21 mouse cellular contexts compared by ENCODE assay signal in genomic region chr15:102141120-102141519, GRCm38 (mm10). TPM values are rescaled to one million over a fixed set of nuclear protein-coding genes. Genes with fewer than 3 reads are reported as not detected.
DNase-seq lines count a peak whose midpoint lies in the region; TF ChIP-seq lines count a peak whose summit lies in the region.
"Had no signal": no experiment of that assay in that cellular context is flagged by ENCODE, and none has a peak within 500 bp of the region (broad histone marks: within the 10 kb centered on the region; RNA-seq: fewer than 3 reads in every experiment).

No protein-coding gene starts in this region.

- TF ChIP-seq POLR2A in CH12.LX (IDR thresholded peaks at IDR 0.05; ENCODE audit: low read depth, low read length) (no peak), MEL (IDR thresholded peaks at IDR 0.05; ENCODE audit: control insufficient read depth in 1 of 2, insufficient read depth in 1 of 2, low read depth in 1 of 2, low read length in 2 of 2, poor library complexity in 1 of 2) (no peak)

- H3K9ac ChIP-seq in CH12.LX (ENCODE audit: insufficient read depth, low read depth) (no peak overlapping the region), MEL (ENCODE audit: control insufficient read depth, low read depth, low read length, poor library complexity, severe bottlenecking) (no peak overlapping the region)

- no peaks in the 10 kb centered on the region for H3K9me3 ChIP-seq in CH12.LX (replicated peaks; ENCODE audit: low read length)
- no peaks in the 10 kb centered on the region for H3K9me3 ChIP-seq in MEL (replicated peaks; ENCODE audit: insufficient read depth, low read length)
- H3K9me3 ChIP-seq: G1E had no signal

- H3K27ac ChIP-seq in CH12.LX (ENCODE audit: insufficient read depth, low read depth) = no peak overlapping the region
- no peak overlapping the region for H3K27ac ChIP-seq in MEL (ENCODE audit: control insufficient read depth, low read depth, low read length)

- H3K27me3 ChIP-seq in CH12.LX (replicated peaks) = peaks cover 48% of the 10 kb centered on the region
- H3K27me3 ChIP-seq in MEL (ENCODE audit: control insufficient read depth in 1 of 2, insufficient read depth in 2 of 2, low read length in 2 of 2) = no peaks in the 10 kb centered on the region
- H3K27me3 ChIP-seq: Patski had no signal

- no peak overlapping the region for H3K4me3 ChIP-seq in CH12.LX (replicated peaks in 1 of 3; ENCODE audit: low read depth in 2 of 3, low read length in 2 of 3, poor library complexity in 1 of 3)
- H3K4me3 ChIP-seq in MEL (ENCODE audit: control insufficient read depth in 1 of 2, insufficient read depth in 1 of 2, low read depth in 2 of 2, low read length in 2 of 2) = no peak overlapping the region

- no peak overlapping the region for H3K4me2 ChIP-seq in CH12.LX (ENCODE audit: insufficient read depth, low read depth, poor library complexity, severe bottlenecking)

- DNase-seq in 3T3-L1 (ENCODE audit: low read depth, low spot score) = peak; percentile 43
- DNase-seq in CH12.LX (ENCODE audit: extremely low read depth) = no peak
- DNase-seq in MEL (ENCODE audit: low read depth, low spot score) = no peak
- DNase-seq in kidney, postnatal 36 days = no peak
- no peak for DNase-seq in left cerebral cortex, postnatal 4 days
- no peak for DNase-seq in heart, adult 8-10 months (ENCODE audit: low spot score)
- DNase-seq: adrenal gland, adult 2 months; adrenal gland, adult 8-10 months; adrenal gland, postnatal 10 days; adrenal gland, postnatal 14 days; adrenal gland, postnatal 25 days; adrenal gland, postnatal 36 days; B cell, adult 2 months; cerebellum, adult 11 months; cerebellum, adult 11-12 months; cerebellum, adult 18-20 months; cerebellum, adult 2 months; cerebellum, adult 8-10 months; cerebellum, adult 9-10 months had no signal

- dilution Hi-C loops in CH12.LX (cut with MboI; ENCODE audit: extremely low pct_ligation_motif_present, extremely low pct_unique_long_range_greater_than_20kb, low sequenced_read_pairs) = no loop called here

- TF ChIP-seq CTCF in CH12.LX (conservative IDR thresholded peaks at IDR 0.05 in 1 of 2, IDR thresholded peaks at IDR 0.05 in 1 of 2; ENCODE audit: low read depth in 2 of 2, low read length in 2 of 2) (no peak), MEL (IDR thresholded peaks at IDR 0.05 in 2 of 3, conservative IDR thresholded peaks at IDR 0.05 in 1 of 3; ENCODE audit: control insufficient read depth in 1 of 3, insufficient read depth in 1 of 3, low read depth in 2 of 3, low read length in 3 of 3, poor library complexity in 1 of 3, severe bottlenecking in 1 of 3) (no peak)

- H3K36me3 ChIP-seq in CH12.LX (replicated peaks in 1 of 2; ENCODE audit: control insufficient read depth in 1 of 2, insufficient read depth in 1 of 2, low read length in 1 of 2) (no peaks in the 10 kb centered on the region), MEL (ENCODE audit: control insufficient read depth in 1 of 2, insufficient read depth in 2 of 2, low read length in 2 of 2) (peaks cover 0 to 15% of the 10 kb centered on the region in 2 experiments; a peak in 2 of 4 replicates)
- H3K36me3 ChIP-seq: G1E had no signal

- in situ Hi-C loops in CH12.LX (cut with MboI; ENCODE audit: low pct_ligation_motif_present, low pct_unique_long_range_greater_than_20kb, low sequenced_read_pairs) = no loop called here

- intact Hi-C loops in left cerebral cortex, postnatal 4 days (cut with DNase I) = no loop called here

- no peak for TF ChIP-seq EP300 in CH12.LX (IDR thresholded peaks at IDR 0.05; ENCODE audit: low read length)
- TF ChIP-seq EP300 in MEL (IDR thresholded peaks at IDR 0.05; ENCODE audit: low read depth in 1 of 2, low read length in 2 of 2) = no peak

- TF ChIP-seq RAD21 in CH12.LX (IDR thresholded peaks at IDR 0.05; ENCODE audit: low read depth, low read length) (no peak), MEL (IDR thresholded peaks at IDR 0.05; ENCODE audit: low read depth, low read length) (no peak)

- H3K4me1 ChIP-seq in CH12.LX (ENCODE audit: control insufficient read depth in 1 of 2, insufficient read depth in 2 of 2) (peaks cover 0 to 13% of the 10 kb centered on the region in 2 experiments; a peak in 2 of 4 replicates), MEL (ENCODE audit: control insufficient read depth in 1 of 2, insufficient read depth in 2 of 2, low read length in 2 of 2) (peaks cover 12 to 14% of the 10 kb centered on the region in 2 experiments)

- H3K79me2 ChIP-seq in CH12.LX (replicated peaks; ENCODE audit: control insufficient read depth, extremely low read depth, insufficient read depth, poor library complexity, severe bottlenecking) = no peaks in the 10 kb centered on the region
- no peaks in the 10 kb centered on the region; the same call in 1 of the 2 replicates for H3K79me2 ChIP-seq in MEL (ENCODE audit: control insufficient read depth, insufficient read depth, low read length, poor library complexity)

TF ChIP-seq in CH12.LX, 34 proteins besides CTCF, POLR2A, EP300 and RAD21:
- TF ChIP-seq ETS1 (conservative IDR thresholded peaks at IDR 0.05; ENCODE audit: low read depth, low read length) (no peak), MEF2A (IDR thresholded peaks at IDR 0.05; ENCODE audit: borderline replicate concordance, low read depth, low read length) (no peak), CHD1 (IDR thresholded peaks at IDR 0.05; ENCODE audit: low read depth, low read length) (no peak), JUN (IDR thresholded peaks at IDR 0.05; ENCODE audit: insufficient read depth, low read depth, low read length) (no peak), USF1 (IDR thresholded peaks at IDR 0.05; ENCODE audit: low read depth, low read length) (no peak), ZMIZ1 (IDR thresholded peaks at IDR 0.05; ENCODE audit: low read depth, low read length) (no peak), ZNF384 (IDR thresholded peaks at IDR 0.05; ENCODE audit: low read depth, low read length) (peak; percentile 55; the same call in 1 of the 2 replicates)

TF ChIP-seq in MEL, 35 proteins besides CTCF, POLR2A, EP300 and RAD21:
- no peak for TF ChIP-seq MAFK (IDR thresholded peaks at IDR 0.05; ENCODE audit: borderline replicate concordance, low read depth, low read length)
- TF ChIP-seq ZNF384 (IDR thresholded peaks at IDR 0.05; ENCODE audit: low read depth, low read length) = peak; percentile 71
- no peak for TF ChIP-seq ZC3H11A (IDR thresholded peaks at IDR 0.05; ENCODE audit: low read depth, low read length)
- no peak for TF ChIP-seq GATA1 (IDR thresholded peaks at IDR 0.05; ENCODE audit: low read depth, low read length)

RNA-seq across cellular contexts. Expression of gene Igfbp6, which starts 3.0 kb away (rescaled TPM):
- total RNA-seq in CH12.LX (2012; rRNA removed) = 0.38 TPM in 1 of 2 replicates, not detected in the other
- not detected in 2 replicates for total RNA-seq in CH12.LX (2014; rRNA removed)
- not detected in 2 replicates for polyA plus RNA-seq in CH12.LX (2012; ENCODE audit: insufficient read length, low read depth)
- 0.65 and 1.1 TPM in 2 replicates for total RNA-seq in MEL (2012; rRNA removed)
- polyA plus RNA-seq in MEL (2012; ENCODE audit: insufficient read depth in 1 of 2, insufficient read length in 2 of 2, low read depth in 1 of 2, low replicate concordance in 2 of 2, missing spikeins in 1 of 2) = 1 to 10 TPM in 1 of 2 experiments, not detected in 1; 1.8 TPM
- 1 to 10 TPM; 1.6 to 2.0 TPM for total RNA-seq in left cerebral cortex, postnatal 4 days (2021)
- total RNA-seq in heart, adult 8-10 months (2022) = 10 to 100 TPM; 20.6 to 52.4 (median 26.0) TPM

RNA-seq across cellular contexts. Expression of gene Spryd3, which starts 5.1 kb away (rescaled TPM):
- total RNA-seq in CH12.LX (2012; rRNA removed) = 21.6 and 24.7 TPM in 2 replicates
- 19.6 and 21.5 TPM in 2 replicates for total RNA-seq in CH12.LX (2014; rRNA removed)
- 25.7 and 33.5 TPM in 2 replicates for polyA plus RNA-seq in CH12.LX (2012; ENCODE audit: insufficient read length, low read depth)
- total RNA-seq in MEL (2012; rRNA removed) = 26.5 and 29.3 TPM in 2 replicates
- polyA plus RNA-seq in MEL (2012; ENCODE audit: insufficient read depth in 1 of 2, insufficient read length in 2 of 2, low read depth in 1 of 2, low replicate concordance in 2 of 2, missing spikeins in 1 of 2) = 10 to 100 TPM in 1 of 2 experiments, not detected in 1; 35.4 TPM
- total RNA-seq in left cerebral cortex, postnatal 4 days (2021) = 100 to 1,000 TPM; 115 to 118 TPM
- 10 to 100 TPM; 13.2 to 16.8 (median 15.6) TPM for total RNA-seq in heart, adult 8-10 months (2022)

RNA-seq across cellular contexts. Expression of gene Soat2, which starts 9.2 kb away (rescaled TPM):
- total RNA-seq in CH12.LX (2012; rRNA removed) = 3.7 and 10.4 TPM in 2 replicates
- total RNA-seq in CH12.LX (2014; rRNA removed) = 0.09 and 0.28 TPM in 2 replicates
- polyA plus RNA-seq in CH12.LX (2012; ENCODE audit: insufficient read length, low read depth) = 0.56 and 0.65 TPM in 2 replicates
- total RNA-seq in MEL (2012; rRNA removed) = 20.0 and 31.0 TPM in 2 replicates
- polyA plus RNA-seq in MEL (2012; ENCODE audit: insufficient read depth in 1 of 2, insufficient read length in 2 of 2, low read depth in 1 of 2, low replicate concordance in 2 of 2, missing spikeins in 1 of 2) = 10 to 100 TPM in 1 of 2 experiments, not detected in 1; 44.8 TPM
- total RNA-seq in left cerebral cortex, postnatal 4 days (2021) = not detected
- under 1 TPM in 3 of 4 experiments, not detected in 1; 0.11 to 0.13 (median 0.12) TPM for total RNA-seq in heart, adult 8-10 months (2022)
- polyA plus RNA-seq: cerebellum, adult 2 months had no signal

RNA-seq across cellular contexts. Expression of gene Tns2, which starts 40.9 kb away (rescaled TPM):
- total RNA-seq in CH12.LX (2012; rRNA removed) (0.08 and 0.13 TPM in 2 replicates), CH12.LX (2014; rRNA removed) (not detected in 2 replicates), MEL (2012; rRNA removed) (0.16 and 0.42 TPM in 2 replicates)
- polyA plus RNA-seq in CH12.LX (2012; ENCODE audit: insufficient read length, low read depth) (0.34 and 0.49 TPM in 2 replicates), MEL (2012; ENCODE audit: insufficient read depth in 1 of 2, insufficient read length in 2 of 2, low read depth in 1 of 2, low replicate concordance in 2 of 2, missing spikeins in 1 of 2) (1 to 10 TPM in 1 of 2 experiments, not detected in 1; 3.1 TPM)
- total RNA-seq in left cerebral cortex, postnatal 4 days (2021) = 10 to 100 TPM in 1 of 2 experiments, 1 to 10 TPM in 1; 8.5 to 11.4 TPM
- total RNA-seq in heart, adult 8-10 months (2022) = 100 to 1,000 TPM; 123 to 146 (median 133) TPM

Comparison
In these comparisons a context has a peak if more than half of its experiments do, and no peak if none do; other contexts are left out.
1. RNA of gene Igfbp6, which starts 3.0 kb away (total RNA-seq): 20.6 to 52.4 TPM in heart, adult 8-10 months; 1.6 to 2.0 TPM in left cerebral cortex, postnatal 4 days, 0.65 to 1.1 TPM in MEL and 0.38 TPM in CH12.LX; every median in the first group is over 4 times any median in the second.